Mouse (Mus musculus): ENCODE data around the gene Zbtb1. TPM values are rescaled to one million over a fixed set of nuclear protein-coding genes. Genes with fewer than 3 reads are reported as not detected.

The Zbtb1 gene
- total RNA-seq, 4 experiments from 2014 or later = 5.4 to 6.0 (median 5.6) TPM

Other genes starting within 250 kb of the Zbtb1 start
- gene Esr2, start 193.0 kb upstream of the Zbtb1 start, total RNA-seq (2022) = under 1 TPM; 0.33 to 0.63 (median 0.59) TPM
- not detected for gene Tex21, start 123.5 kb upstream of the Zbtb1 start, total RNA-seq (2022)
- 10 to 100 TPM; 42.5 to 45.2 (median 42.9) TPM for gene Mthfd1, start 115.0 kb upstream of the Zbtb1 start, total RNA-seq (2022)
- 10 to 100 TPM; 87.0 to 91.3 (median 88.8) TPM for gene Akap5, start 45.4 kb upstream of the Zbtb1 start, total RNA-seq (2022)
- gene Zbtb25, start 664 bp upstream of the Zbtb1 start, total RNA-seq (2022) = 10 to 100 TPM; 19.0 to 22.6 (median 20.8) TPM
- gene Hspa2, start 33.9 kb downstream of the Zbtb1 start, total RNA-seq (2022) = 10 to 100 TPM; 52.3 to 62.4 (median 61.0) TPM
- 1 to 10 TPM in 3 of 4 experiments, under 1 TPM in 1; 0.74 to 2.7 (median 1.8) TPM for gene Ppp1r36, start 47.3 kb downstream of the Zbtb1 start, total RNA-seq (2022)
- gene Plekhg3, start 160.6 kb downstream of the Zbtb1 start, total RNA-seq (2022) = 10 to 100 TPM; 16.2 to 20.2 (median 19.1) TPM